Mouse (Mus musculus) lung, postnatal 0 days (tissue): Measurements from ENCODE around the gene Cntf. TPM values are rescaled to one million over a fixed set of nuclear protein-coding genes. Genes with fewer than 3 reads are reported as not detected.

Experiments
- ATAC-seq: fragments of 200-750 bp; cut with Nextera tagmentation; 2 replicates; pipeline ENCODE4 v1.8.0; 2017; ENCODE audit warnings: moderate library complexity
- DNase-seq: peaks from one replicate; pipeline ENCODE4 v3.0.0-alpha.2; 2016; ENCODE audit warnings: low spot score
- H3K27ac ChIP-seq: fragments of 300-500 bp; sonication (generic); 2 replicates; pipeline ENCODE4 v1.5.1; 2014; ENCODE audit warnings: antibody characterized with exemption, mild to moderate bottlenecking, low read length, mixed read lengths
- H3K27me3 ChIP-seq: fragments of 300-500 bp; sonication (generic); replicated peaks from 2 replicates; pipeline ENCODE4 v1.6.1; 2014; ENCODE audit warnings: low read length, mixed read lengths; ENCODE audit not compliant: insufficient read depth
- H3K36me3 ChIP-seq: fragments of 300-500 bp; sonication (generic); 2 replicates; pipeline ENCODE4 v1.6.1; 2014; ENCODE audit warnings: low read length, mixed read lengths; ENCODE audit not compliant: insufficient read depth
- H3K4me1 ChIP-seq: fragments of 300-500 bp; sonication (generic); 2 replicates; pipeline ENCODE4 v1.6.1; 2014; ENCODE audit warnings: antibody characterized with exemption, low read depth, low read length, mixed read lengths; ENCODE audit not compliant: insufficient read depth
- H3K4me2 ChIP-seq: fragments of 300-500 bp; sonication (generic); replicated peaks from 2 replicates; pipeline ENCODE4 v1.6.1; 2014; ENCODE audit warnings: low read depth, mild to moderate bottlenecking, low read length, moderate library complexity, mixed read lengths
- H3K4me3 ChIP-seq: fragments of 300-500 bp; sonication (generic); 2 replicates; pipeline ENCODE4 v1.5.1; 2014; ENCODE audit warnings: low read depth, low read length
- H3K9ac ChIP-seq: fragments of 300-500 bp; sonication (generic); replicated peaks from 2 replicates; pipeline ENCODE4 v1.6.1; 2014; ENCODE audit warnings: low read depth, mild to moderate bottlenecking
- H3K9me3 ChIP-seq: fragments of 300-500 bp; sonication (generic); 2 replicates; pipeline ENCODE4 v1.6.1; 2016; ENCODE audit warnings: low read length, mixed read lengths
- CTCF ChIP-seq: IDR thresholded peaks from 2 replicates; pipeline ENCODE4 v1.5.1; 2016; ENCODE audit warnings: antibody characterized with exemption, mild to moderate bottlenecking
- EP300 ChIP-seq: IDR thresholded peaks from 2 replicates; pipeline ENCODE4 v1.6.1; 2016; ENCODE audit warnings: antibody characterized with exemption, mild to moderate bottlenecking, control low read depth
- WGBS: fragments of 180-500 bp; shearing (Covaris S2); extraction: QIAGEN DNeasy Blood & Tissue Kit; methylation state at CpG from one replicate; pipeline ENCODE4 v1.1.7; 2014; 5-methylcytosine and 5-hydroxymethylcytosine counted together
- polyA plus RNA-seq: library from polyadenylated mRNA; unstranded; fragments of >200 nt; fragmentation: Nextera tagmentation; extraction: Ambion mirVana; gene quantifications from 2 replicates; pipeline ENCODE4 v1.2.1, GENCODE M21; 2015

Cntf gene
- polyA plus RNA-seq, 1 experiment from 2014 or later: 0.91 TPM

GRCm38 (mm10) chr19:12720463-12720862, 45.0 kb downstream of the Cntf start:
- H3K4me3 ChIP-seq: no peak overlapping the region

GRCm38 (mm10) chr19:12719189-12719588, 46.2 kb downstream of the Cntf start:
- no peaks in the 10 kb centered on the region for H3K27me3 ChIP-seq
- H3K4me2 ChIP-seq: no peak overlapping the region
- H3K4me3 ChIP-seq: no peak overlapping the region
- DNase-seq (no peak), ATAC-seq (no peak)
- H3K4me1 ChIP-seq: no peaks in the 10 kb centered on the region
- no peaks in the 10 kb centered on the region for H3K36me3 ChIP-seq
- no peak for TF ChIP-seq CTCF
- no peak for TF ChIP-seq EP300
- WGBS: 69% methylated on average over 6 of the region's 6 CpGs
- no peak overlapping the region for H3K27ac ChIP-seq
- H3K9ac ChIP-seq: no peak overlapping the region
- H3K9me3 ChIP-seq: no peaks in the 10 kb centered on the region

More at GRCm38 (mm10) chr19:12720463-12720862, 45.0 kb downstream of the Cntf start:
- Histone ChIP-seq H3K27me3 (no peaks in the 10 kb centered on the region), H3K36me3 (no peaks in the 10 kb centered on the region), H3K4me2 (no peak overlapping the region), H3K9me3 (no peaks in the 10 kb centered on the region), H3K9ac (no peak overlapping the region), H3K27ac (no peak overlapping the region), H3K4me1 (no peaks in the 10 kb centered on the region)
- DNase-seq: no peak
- no peak for ATAC-seq
- WGBS: 55% methylated on average over 2 of the region's 2 CpGs
- TF ChIP-seq CTCF: no peak
- no peak for TF ChIP-seq EP300

Other genes with a start within 250 kb of the Cntf start
- 7.4 and 8.8 TPM in 2 replicates for gene Fam111a, start 219.9 kb downstream of the Cntf start, polyA plus RNA-seq
- not detected in 2 replicates for gene Gm4952, start 165.7 kb downstream of the Cntf start, polyA plus RNA-seq
- gene Glyat, start 132.3 kb downstream of the Cntf start, polyA plus RNA-seq: not detected in 2 replicates
- not detected in 2 replicates for gene Olfr1442, start 95.2 kb downstream of the Cntf start, polyA plus RNA-seq
- not detected in 2 replicates for gene Olfr1443, start 87.5 kb downstream of the Cntf start, polyA plus RNA-seq
- not detected in 2 replicates for gene Keg1, start 69.8 kb downstream of the Cntf start, polyA plus RNA-seq
- 12.0 and 12.6 TPM in 2 replicates for gene Zfp91, start 30.5 kb upstream of the Cntf start, polyA plus RNA-seq
- 2.9 and 3.7 TPM in 2 replicates for gene Lpxn, start 30.6 kb upstream of the Cntf start, polyA plus RNA-seq
- not detected in 2 replicates for gene Gm5244, start 81.0 kb upstream of the Cntf start, polyA plus RNA-seq
- gene Olfr1444, start 91.7 kb upstream of the Cntf start, polyA plus RNA-seq: not detected in 2 replicates
- gene Olfr1445, start 118.2 kb upstream of the Cntf start, polyA plus RNA-seq: not detected in 2 replicates
- gene Olfr1446, start 127.9 kb upstream of the Cntf start, polyA plus RNA-seq: not detected in 2 replicates
- gene Olfr1447, start 138.1 kb upstream of the Cntf start, polyA plus RNA-seq: not detected in 2 replicates
- gene Olfr1448, start 158.8 kb upstream of the Cntf start, polyA plus RNA-seq: not detected in 2 replicates
- gene Olfr1449, start 165.2 kb upstream of the Cntf start, polyA plus RNA-seq: not detected in 2 replicates
- gene Olfr1450, start 184.6 kb upstream of the Cntf start, polyA plus RNA-seq: not detected in 2 replicates
- not detected in 2 replicates for gene Olfr1451, start 229.4 kb upstream of the Cntf start, polyA plus RNA-seq